Mouse (Mus musculus): ENCODE data around the gene Aox4.

- TF ChIP-seq POLR2A (IDR thresholded peaks at IDR 0.05; ENCODE audit: borderline replicate concordance, control insufficient read depth, low read depth, low read length) (no peak), CTCF (IDR thresholded peaks at IDR 0.05; ENCODE audit: control insufficient read depth, insufficient read depth, low read length) (no peak)
These were observed 19.6 kb downstream of the Aox4 start for GRCm38 (mm10) chr1:58229774-58230173.
